Mouse (Mus musculus) brain, embryonic 14.5 days (tissue): ENCODE measurements around the gene Pccb.

Experiments
- CTCF ChIP-seq: fragments of 200-500 bp; IDR thresholded peaks from 2 replicates; pipeline ENCODE4 v1.5.1; 2012; ENCODE audit warnings: inconsistent platforms, mild to moderate bottlenecking, moderate library complexity, borderline replicate concordance; ENCODE audit not compliant: insufficient read depth, insufficient read length; ENCODE audit errors: extremely low read depth
- POLR2A ChIP-seq: fragments of 200-500 bp; IDR thresholded peaks from 2 replicates; pipeline ENCODE4 v1.6.1; 2012; ENCODE audit warnings: mild to moderate bottlenecking, inconsistent platforms, borderline replicate concordance; ENCODE audit not compliant: poor library complexity, insufficient read depth, insufficient read length, severe bottlenecking; ENCODE audit errors: extremely low read depth

DNA sequence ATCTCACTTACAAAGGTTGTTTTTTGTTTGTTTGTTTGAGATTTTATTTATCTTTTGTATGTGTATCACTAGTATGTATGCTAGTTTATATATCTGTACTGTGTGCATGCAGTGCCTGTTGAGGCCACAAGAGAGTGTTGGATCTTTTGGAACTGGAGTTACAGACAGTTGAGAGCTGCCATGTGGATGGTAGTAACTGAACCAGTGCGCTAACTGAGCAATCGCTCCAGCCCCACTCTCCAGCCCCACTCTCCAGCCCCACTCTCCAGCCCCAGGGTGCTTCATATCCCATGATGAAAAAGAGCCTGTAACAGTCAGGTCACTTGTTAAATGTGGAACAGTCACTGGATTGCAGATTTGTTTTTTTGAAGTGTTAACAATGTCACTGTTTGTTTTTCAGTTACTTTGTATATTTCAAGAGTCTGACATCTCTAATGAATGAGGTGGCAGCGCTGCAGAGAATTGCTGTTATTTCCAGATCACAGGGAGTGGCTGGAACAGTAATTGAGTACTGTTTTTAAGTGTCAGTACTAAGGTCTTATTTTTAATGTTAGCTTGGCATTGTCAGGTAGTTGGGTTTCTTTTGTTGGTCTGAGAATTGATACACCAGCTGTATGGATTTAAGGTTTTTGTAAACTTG lies 45.5 kb upstream of the Pccb start:
- 0 out of 2 replicates have a peak, but pooled peaks have one; percentile 6 for TF ChIP-seq CTCF
- TF ChIP-seq POLR2A, result no peak
